Mouse (Mus musculus) heart, postnatal 0 days (tissue): ENCODE data around the gene Hist1h1d.

Source experiments
- CTCF ChIP-seq: IDR thresholded peaks from 2 replicates; pipeline ENCODE4 v1.5.1; 2016; ENCODE audit warnings: antibody characterized with exemption, control low read depth, low read depth
- EP300 ChIP-seq: IDR thresholded peaks from 2 replicates; pipeline ENCODE4 v1.6.1; 2016; ENCODE audit warnings: antibody characterized with exemption, low read depth

GRCm38 (mm10) chr13:23506819-23507515, 46.1 kb upstream of the Hist1h1d start:
- TF ChIP-seq CTCF, result no peak
- no peak for TF ChIP-seq EP300
